Mouse (Mus musculus) forebrain, embryonic 11.5 days (tissue): ENCODE results near the gene Ntsr1. TPM values are rescaled to one million over a fixed set of nuclear protein-coding genes. Genes with fewer than 3 reads are reported as not detected.

ENCODE experiments used
- ATAC-seq: fragments of 200-750 bp; cut with Nextera tagmentation; replicated peaks from 2 replicates; pipeline ENCODE4 v1.8.0; 2017; ENCODE audit warnings: moderate TSS enrichment; ENCODE audit not compliant: low FRiP score
- DNase-seq: peaks from one replicate; pipeline ENCODE4 v3.0.0-alpha.2; 2017; ENCODE audit warnings: low spot score
- H3K27ac ChIP-seq: fragments of 300-500 bp; sonication (generic); 2 replicates; pipeline ENCODE4 v1.5.1; 2014; ENCODE audit warnings: low read depth, low read length
- H3K27me3 ChIP-seq: fragments of 300-500 bp; sonication (generic); 2 replicates; pipeline ENCODE4 v1.6.1; 2014; ENCODE audit warnings: mild to moderate bottlenecking, low read length, mixed read lengths; ENCODE audit not compliant: control insufficient read depth, insufficient read depth
- H3K36me3 ChIP-seq: fragments of 300-500 bp; sonication (generic); 2 replicates; pipeline ENCODE4 v1.6.1; 2014; ENCODE audit warnings: mild to moderate bottlenecking, low read length, moderate library complexity, mixed read lengths; ENCODE audit not compliant: control insufficient read depth, insufficient read depth
- H3K4me1 ChIP-seq: fragments of 300-500 bp; sonication (generic); replicated peaks from 2 replicates; pipeline ENCODE4 v1.6.1; 2014; ENCODE audit warnings: low read length, mixed read lengths; ENCODE audit not compliant: control insufficient read depth, insufficient read depth
- H3K4me2 ChIP-seq: fragments of 300-500 bp; sonication (generic); 2 replicates; pipeline ENCODE4 v1.6.1; 2014; ENCODE audit warnings: low read depth, mild to moderate bottlenecking, low read length, moderate library complexity, mixed read lengths; ENCODE audit not compliant: severe bottlenecking
- H3K4me3 ChIP-seq: fragments of 300-500 bp; sonication (generic); 2 replicates; pipeline ENCODE4 v1.5.1; 2014; ENCODE audit warnings: low read depth, low read length
- H3K9ac ChIP-seq: fragments of 300-500 bp; sonication (generic); 2 replicates; pipeline ENCODE4 v1.6.1; 2014; ENCODE audit warnings: low read length
- H3K9me3 ChIP-seq: fragments of 300-500 bp; sonication (generic); 2 replicates; pipeline ENCODE4 v1.6.1; 2016; ENCODE audit warnings: low read length, mixed read lengths; ENCODE audit not compliant: control insufficient read depth
- WGBS: fragments of 180-500 bp; shearing (Covaris S2); extraction: QIAGEN DNeasy Blood & Tissue Kit; methylation state at CpG from one replicate; pipeline ENCODE4 v1.1.7; 2014; 5-methylcytosine and 5-hydroxymethylcytosine counted together
- polyA plus RNA-seq: library from polyadenylated mRNA; unstranded; fragments of >200 nt; fragmentation: Nextera tagmentation; extraction: Ambion mirVana; gene quantifications from 2 replicates; pipeline ENCODE4 v1.2.1, GENCODE M21; 2014

Ntsr1 gene
- polyA plus RNA-seq, 1 experiment from 2014 or later = 0.15 TPM

DNA sequence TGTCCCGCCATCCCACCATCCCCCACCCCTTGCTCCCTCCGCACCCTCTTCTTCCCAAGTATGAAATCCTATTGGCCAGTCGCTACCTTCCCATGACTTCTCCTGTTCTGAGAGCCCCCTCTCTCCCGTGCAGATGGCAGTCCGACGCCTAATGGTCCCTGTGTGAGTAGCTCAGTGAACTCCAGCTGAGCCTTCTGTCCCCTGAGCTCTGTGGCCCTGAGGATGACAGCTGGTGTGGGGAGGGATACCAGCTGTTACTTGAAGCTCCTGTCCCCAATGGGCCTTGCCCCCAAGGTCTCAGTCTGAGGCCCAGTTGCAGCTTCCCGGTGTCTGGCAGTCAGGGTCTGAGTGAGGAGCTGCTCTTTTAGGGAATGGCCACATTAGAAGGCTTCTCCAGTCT, 33.3 kb upstream of the Ntsr1 start:
- ATAC-seq = no peak
- no peak overlapping the region for H3K27ac ChIP-seq
- H3K27me3 ChIP-seq = no peaks in the 10 kb centered on the region
- DNase-seq = no peak
- H3K9ac ChIP-seq = no peak overlapping the region
- no peaks in the 10 kb centered on the region for H3K36me3 ChIP-seq
- H3K4me1 ChIP-seq = no peaks in the 10 kb centered on the region
- no peaks in the 10 kb centered on the region for H3K9me3 ChIP-seq
- H3K4me3 ChIP-seq = no peak overlapping the region
- 74% methylated on average over 7 of the region's 7 CpGs for WGBS
- H3K4me2 ChIP-seq = no peak overlapping the region

DNA sequence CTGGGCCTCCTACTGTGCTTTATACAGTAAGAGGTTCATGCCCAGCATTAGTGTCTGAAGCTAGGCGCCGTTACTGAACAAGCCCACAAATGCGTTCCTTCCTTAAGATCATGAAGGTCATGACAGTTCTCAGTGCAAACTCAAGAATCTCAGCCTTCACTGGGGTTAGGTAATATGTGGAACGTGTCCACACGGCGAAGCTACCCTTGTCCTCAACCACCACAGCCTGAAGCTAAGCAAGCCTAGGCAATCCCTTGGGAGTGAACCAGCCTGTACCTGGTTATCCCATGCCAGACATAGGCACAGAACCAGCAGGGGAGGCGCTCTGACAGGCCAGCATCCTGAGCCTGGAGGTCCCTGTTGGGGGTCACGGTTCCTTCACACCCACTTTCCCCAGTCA, 30.9 kb upstream of the Ntsr1 start:
- Histone ChIP-seq H3K4me3 (no peak overlapping the region), H3K9me3 (no peaks in the 10 kb centered on the region), H3K27me3 (no peaks in the 10 kb centered on the region), H3K36me3 (no peaks in the 10 kb centered on the region), H3K4me2 (no peak overlapping the region), H3K9ac (no peak overlapping the region), H3K27ac (no peak overlapping the region), H3K4me1 (0 out of 2 replicates have a peak, but pooled peaks cover 6% of the 10 kb centered on the region)
- 92% methylated on average over 8 of the region's 8 CpGs for WGBS
- ATAC-seq = no peak
- DNase-seq = no peak

DNA sequence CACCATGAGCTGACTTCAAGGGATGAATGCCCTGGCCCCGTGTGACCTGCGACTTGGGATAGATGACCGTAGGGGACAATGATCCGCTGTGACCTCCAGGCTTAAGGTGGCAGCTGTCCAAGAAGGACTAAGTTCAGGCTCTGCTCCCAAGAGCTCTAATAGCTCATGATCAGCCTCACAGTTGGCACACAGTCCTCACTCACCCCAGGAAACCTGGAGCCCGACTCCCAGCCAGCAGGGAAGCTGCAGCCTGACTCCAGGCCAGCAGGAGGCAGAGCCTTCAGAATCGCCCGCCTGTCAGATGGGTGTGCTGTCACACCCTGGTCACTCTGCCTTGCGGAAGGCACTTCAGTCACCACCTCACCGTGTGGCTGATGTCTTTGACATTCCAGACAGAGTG, 30.0 kb upstream of the Ntsr1 start:
- Histone ChIP-seq H3K4me3 (no peak overlapping the region), H3K9ac (no peak overlapping the region), H3K27me3 (no peaks in the 10 kb centered on the region), H3K27ac (no peak overlapping the region), H3K4me2 (no peak overlapping the region), H3K4me1 (0 out of 2 replicates have a peak, but pooled peaks cover 6% of the 10 kb centered on the region), H3K36me3 (no peaks in the 10 kb centered on the region), H3K9me3 (no peaks in the 10 kb centered on the region)
- 77% methylated on average over 9 of the region's 9 CpGs for WGBS
- DNase-seq = no peak
- no peak for ATAC-seq

DNA sequence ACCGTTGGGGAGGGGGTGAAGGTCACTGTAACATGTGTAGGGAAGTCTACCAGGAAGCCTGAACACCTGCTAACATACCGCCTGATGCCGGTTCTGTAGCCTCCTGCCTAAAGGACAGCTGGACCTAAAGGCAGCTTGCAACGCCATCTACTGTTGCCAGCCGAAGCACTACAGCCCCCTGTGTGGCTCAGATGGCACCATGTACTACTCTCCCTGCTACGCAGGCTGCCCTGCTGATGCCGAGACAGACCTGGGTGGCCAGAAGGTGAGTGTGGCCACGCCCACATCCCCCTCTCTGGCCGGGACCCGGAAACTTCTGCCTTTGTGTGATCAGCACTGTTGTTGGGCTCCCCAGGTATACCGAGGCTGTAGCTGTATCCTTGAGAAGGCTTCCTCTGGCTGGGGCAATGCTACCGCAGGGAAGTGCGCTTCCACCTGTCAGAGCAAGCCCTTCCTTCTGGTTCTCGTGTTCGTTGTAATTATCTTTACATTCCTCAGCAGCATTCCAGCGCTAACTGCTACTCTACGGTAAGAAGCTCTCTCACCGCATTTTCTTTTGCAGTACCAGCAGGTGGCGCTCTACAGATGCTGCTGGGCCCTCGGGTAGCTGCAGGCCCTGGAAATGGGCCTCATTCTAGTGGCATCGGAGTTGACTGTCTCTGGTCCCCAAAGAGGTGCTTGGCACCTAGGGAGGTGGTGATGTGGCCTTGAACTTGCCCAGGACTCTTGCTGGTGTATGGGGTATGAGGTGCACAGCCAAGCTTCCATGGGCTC, 27.3 kb upstream of the Ntsr1 start:
- H3K9me3 ChIP-seq = no peaks in the 10 kb centered on the region
- H3K27me3 ChIP-seq = no peaks in the 10 kb centered on the region
- H3K4me2 ChIP-seq = peak overlapping the region; percentile 31; the same call in 1 of the 2 replicates
- no peak overlapping the region for H3K27ac ChIP-seq
- H3K4me3 ChIP-seq = no peak overlapping the region
- no peak overlapping the region; the same call in 1 of the 2 replicates for H3K9ac ChIP-seq
- DNase-seq (peak; percentile 82), ATAC-seq (peak; percentile 39)
- H3K36me3 ChIP-seq = no peaks in the 10 kb centered on the region
- 5% methylated on average over 21 of the region's 21 CpGs for WGBS
- 0 out of 2 replicates have a peak, but pooled peaks cover 6% of the 10 kb centered on the region for H3K4me1 ChIP-seq

DNA sequence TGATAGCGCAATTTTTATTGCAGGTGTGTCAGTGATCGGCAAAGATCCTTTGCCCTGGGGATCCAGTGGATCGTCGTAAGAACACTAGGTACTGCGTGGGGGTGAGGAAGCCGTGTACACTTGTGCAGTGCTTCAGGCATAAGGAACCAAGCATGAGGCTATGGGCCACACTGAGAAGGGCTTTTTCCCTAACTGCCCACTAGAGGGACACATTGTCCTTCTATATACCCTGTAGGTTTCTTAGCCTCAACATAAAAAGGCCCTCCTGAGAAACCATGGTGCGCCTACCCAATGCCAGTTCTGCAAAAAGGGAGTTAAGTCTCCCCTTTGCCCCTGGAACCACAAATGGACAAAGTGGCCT, 26.7 kb upstream of the Ntsr1 start:
- no peak overlapping the region for H3K4me2 ChIP-seq
- WGBS = 33% methylated on average over 7 of the region's 7 CpGs
- H3K9me3 ChIP-seq = no peaks in the 10 kb centered on the region
- no peaks in the 10 kb centered on the region for H3K36me3 ChIP-seq
- H3K9ac ChIP-seq = no peak overlapping the region
- DNase-seq = peak; percentile 68
- H3K4me1 ChIP-seq = 0 out of 2 replicates have a peak, but pooled peaks cover 6% of the 10 kb centered on the region
- H3K27me3 ChIP-seq = no peaks in the 10 kb centered on the region
- no peak overlapping the region for H3K27ac ChIP-seq
- peak; percentile 82 for ATAC-seq
- no peak overlapping the region for H3K4me3 ChIP-seq

DNA sequence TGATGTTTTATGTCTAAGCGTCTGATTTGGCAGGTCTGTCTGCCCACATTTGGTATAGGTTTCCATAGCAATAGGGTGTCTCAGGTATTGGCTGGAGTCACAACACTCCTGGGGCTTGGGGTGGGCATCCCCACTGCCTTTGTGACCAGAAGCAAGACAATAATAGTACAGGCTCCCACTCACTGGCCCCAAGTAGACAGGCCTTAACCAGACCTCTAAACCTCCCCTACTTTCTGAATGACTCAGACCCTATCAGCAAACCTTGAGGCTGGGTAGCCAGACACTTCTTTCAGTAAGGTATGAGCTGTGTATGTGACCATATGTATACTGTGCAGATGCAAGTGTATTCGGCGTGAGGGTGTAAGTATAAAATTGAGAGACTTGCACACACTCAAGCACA, 24.9 kb upstream of the Ntsr1 start:
- Histone ChIP-seq H3K9me3 (no peaks in the 10 kb centered on the region), H3K4me3 (no peak overlapping the region), H3K9ac (no peak overlapping the region), H3K4me1 (0 out of 2 replicates have a peak, but pooled peaks cover 6% of the 10 kb centered on the region), H3K27me3 (no peaks in the 10 kb centered on the region), H3K27ac (no peak overlapping the region), H3K4me2 (no peak overlapping the region), H3K36me3 (no peaks in the 10 kb centered on the region)
- no peak for DNase-seq
- ATAC-seq = no peak
- 86% methylated on average over 3 of the region's 3 CpGs for WGBS

DNA sequence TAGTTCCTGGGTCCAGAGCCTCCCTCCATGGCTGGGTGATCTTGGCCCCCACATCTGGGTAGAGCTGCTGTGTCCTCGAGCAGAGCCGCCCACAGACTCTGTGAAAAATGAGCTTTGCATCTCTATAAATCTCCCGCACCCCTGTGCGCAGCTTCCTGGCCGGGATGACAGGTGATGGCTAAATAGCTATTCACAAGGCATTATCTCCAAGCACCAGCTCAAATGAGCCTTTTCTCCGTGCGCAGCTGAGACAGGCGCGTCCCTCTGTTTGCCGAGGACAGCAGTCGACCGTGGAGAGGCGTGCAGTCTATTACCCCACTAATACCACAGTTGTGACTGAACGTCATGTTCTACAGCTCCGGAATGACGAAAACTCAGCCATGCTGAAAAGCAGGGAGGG, 17.5 kb upstream of the Ntsr1 start:
- no peak for DNase-seq
- H3K9me3 ChIP-seq = no peaks in the 10 kb centered on the region
- WGBS = 6% methylated on average over 16 of the region's 16 CpGs
- H3K36me3 ChIP-seq = no peaks in the 10 kb centered on the region
- peaks cover 8% of the 10 kb centered on the region; the same call in 1 of the 2 replicates for H3K4me1 ChIP-seq
- no peaks in the 10 kb centered on the region for H3K27me3 ChIP-seq
- no peak overlapping the region for H3K9ac ChIP-seq
- ATAC-seq = peak; percentile 59
- no peak overlapping the region for H3K27ac ChIP-seq
- H3K4me3 ChIP-seq = no peak overlapping the region
- peak overlapping the region; percentile 33; the same call in 1 of the 2 replicates for H3K4me2 ChIP-seq

DNA sequence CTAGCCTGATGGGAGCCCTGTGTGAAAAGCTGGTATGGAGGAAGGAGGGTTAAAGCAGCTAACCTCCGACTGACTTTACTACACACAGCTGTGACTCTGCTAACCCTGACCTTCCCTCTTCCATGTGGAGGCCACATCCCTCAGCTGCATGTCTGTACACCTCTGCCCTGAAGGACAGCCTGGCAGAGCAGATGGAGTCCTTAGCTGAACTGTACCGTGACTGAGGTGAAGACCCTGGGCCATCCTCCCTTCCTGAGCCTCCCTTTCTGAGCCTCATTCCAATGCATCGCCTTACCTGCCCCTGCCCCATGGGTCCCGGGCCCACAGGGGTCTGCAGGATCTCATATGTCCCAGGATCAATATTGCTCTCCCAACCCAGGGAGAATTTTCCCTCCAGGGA, 14.9 kb upstream of the Ntsr1 start:
- peaks cover 18% of the 10 kb centered on the region for H3K4me1 ChIP-seq
- WGBS = 63% methylated on average over 4 of the region's 4 CpGs
- no peak overlapping the region for H3K4me3 ChIP-seq
- H3K9me3 ChIP-seq = no peaks in the 10 kb centered on the region
- H3K4me2 ChIP-seq = no peak overlapping the region
- H3K36me3 ChIP-seq = no peaks in the 10 kb centered on the region
- no peak for ATAC-seq
- DNase-seq = no peak
- H3K27me3 ChIP-seq = no peaks in the 10 kb centered on the region
- H3K9ac ChIP-seq = 0 out of 2 replicates have a peak overlapping the region, but pooled peaks have one; percentile 3
- H3K27ac ChIP-seq = no peak overlapping the region

DNA sequence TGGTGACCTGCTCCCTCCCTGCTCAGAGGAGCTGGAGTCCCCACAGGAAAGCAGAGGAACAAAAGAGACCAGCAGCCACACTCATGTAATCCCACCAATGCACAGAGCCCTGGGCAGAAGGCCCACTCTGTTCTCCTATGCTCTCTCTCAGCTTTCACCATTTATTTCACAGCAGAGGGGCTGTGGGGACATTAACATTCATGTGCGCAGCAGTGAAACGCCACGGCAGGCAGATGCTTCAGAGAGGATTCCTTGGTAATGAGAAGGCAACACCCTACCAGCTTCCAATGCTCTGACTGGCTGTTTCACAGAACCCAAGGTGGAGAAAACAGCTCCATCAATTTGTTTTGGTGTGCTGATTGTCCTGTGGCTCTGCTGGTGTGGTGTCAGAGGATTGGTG, 14.5 kb upstream of the Ntsr1 start:
- no peak overlapping the region for H3K27ac ChIP-seq
- WGBS = 50% methylated on average over 3 of the region's 3 CpGs

More for the DNA sequence above, 14.5 kb upstream of the Ntsr1 start:
- peaks cover 18% of the 10 kb centered on the region for H3K4me1 ChIP-seq
- H3K4me2 ChIP-seq = no peak overlapping the region
- DNase-seq (no peak), ATAC-seq (no peak)
- H3K36me3 ChIP-seq = no peaks in the 10 kb centered on the region
- 0 out of 2 replicates have a peak overlapping the region, but pooled peaks have one; percentile 3 for H3K9ac ChIP-seq
- no peaks in the 10 kb centered on the region for H3K9me3 ChIP-seq
- H3K4me3 ChIP-seq = no peak overlapping the region
- no peaks in the 10 kb centered on the region for H3K27me3 ChIP-seq
